Mouse (Mus musculus) spleen, adult 2 months (tissue): ENCODE measurements around the gene Calhm3. TPM values are rescaled to one million over a fixed set of nuclear protein-coding genes. Genes with fewer than 3 reads are reported as not detected.

Source experiments
- DNase-seq, 2 experiments: peaks; one replicate each; pipeline versions ENCODE4 v3.0.0 to v3.0.0-alpha.2; 2012 to 2021; ENCODE audit warnings: low spot score in 2 of 2, low read depth in 1 of 2
- H3K27ac ChIP-seq: fragments of 200-500 bp; 2 replicates; pipeline ENCODE4 v1.5.1; 2012; ENCODE audit warnings: low read length, inconsistent platforms; ENCODE audit not compliant: insufficient read depth
- H3K27me3 ChIP-seq: fragments of 200-500 bp; 2 replicates; pipeline ENCODE4 v1.6.1; 2012; ENCODE audit warnings: mild to moderate bottlenecking, moderate library complexity, low read length, inconsistent platforms; ENCODE audit not compliant: control insufficient read depth, insufficient read depth
- H3K36me3 ChIP-seq: fragments of 200-500 bp; 2 replicates; pipeline ENCODE4 v1.6.1; 2012; ENCODE audit warnings: mild to moderate bottlenecking, low read length, inconsistent platforms; ENCODE audit not compliant: control insufficient read depth, insufficient read depth
- H3K4me1 ChIP-seq: fragments of 200-500 bp; 2 replicates; pipeline ENCODE4 v1.6.1; 2011; ENCODE audit warnings: inconsistent platforms; ENCODE audit not compliant: control insufficient read depth, insufficient read depth, insufficient read length
- H3K4me3 ChIP-seq: fragments of 200-500 bp; 2 replicates; pipeline ENCODE4 v1.5.1; 2011; ENCODE audit warnings: mild to moderate bottlenecking, inconsistent platforms; ENCODE audit not compliant: insufficient read depth, insufficient read length; ENCODE audit errors: extremely low read depth
- CTCF ChIP-seq: fragments of 200-500 bp; IDR thresholded peaks from 2 replicates; pipeline ENCODE4 v1.5.1; 2011; ENCODE audit warnings: mild to moderate bottlenecking, inconsistent platforms; ENCODE audit not compliant: insufficient read depth, insufficient read length, insufficient replicate concordance; ENCODE audit errors: extremely low read depth
- POLR2A ChIP-seq: fragments of 200-500 bp; IDR thresholded peaks from 2 replicates; pipeline ENCODE4 v1.6.1; 2011; ENCODE audit warnings: low read depth, low read length, inconsistent platforms
- WGBS: fragments of 180-500 bp; shearing (Covaris S2); methylation state at CpG from one replicate; pipeline ENCODE4 v1.1.7; 2018; 5-methylcytosine and 5-hydroxymethylcytosine counted together
- polyA plus RNA-seq: library from polyadenylated mRNA; depleted of rRNA; stranded (reverse); fragments of >200 nt; gene quantifications from 2 replicates; pipeline ENCODE4 v1.2.3, GENCODE M21; 2012

The Calhm3 gene
- polyA plus RNA-seq, 1 experiment: not detected

- no peaks in the 10 kb centered on the region for H3K36me3 ChIP-seq
- H3K27ac ChIP-seq: no peak overlapping the region
- no peak for DNase-seq
- peak overlapping the region; percentile 35; the same call in 1 of the 2 replicates for H3K4me3 ChIP-seq
- H3K27me3 ChIP-seq: peaks cover 23% of the 10 kb centered on the region
- TF ChIP-seq CTCF (no peak), POLR2A (no peak)
- WGBS: 4% methylated on average over 41 of the region's 42 CpGs
- peaks cover 4% of the 10 kb centered on the region for H3K4me1 ChIP-seq
Observed at GRCm38 (mm10) chr19:47179272-47179809, 21.8 kb upstream of the Calhm3 start.

DNA sequence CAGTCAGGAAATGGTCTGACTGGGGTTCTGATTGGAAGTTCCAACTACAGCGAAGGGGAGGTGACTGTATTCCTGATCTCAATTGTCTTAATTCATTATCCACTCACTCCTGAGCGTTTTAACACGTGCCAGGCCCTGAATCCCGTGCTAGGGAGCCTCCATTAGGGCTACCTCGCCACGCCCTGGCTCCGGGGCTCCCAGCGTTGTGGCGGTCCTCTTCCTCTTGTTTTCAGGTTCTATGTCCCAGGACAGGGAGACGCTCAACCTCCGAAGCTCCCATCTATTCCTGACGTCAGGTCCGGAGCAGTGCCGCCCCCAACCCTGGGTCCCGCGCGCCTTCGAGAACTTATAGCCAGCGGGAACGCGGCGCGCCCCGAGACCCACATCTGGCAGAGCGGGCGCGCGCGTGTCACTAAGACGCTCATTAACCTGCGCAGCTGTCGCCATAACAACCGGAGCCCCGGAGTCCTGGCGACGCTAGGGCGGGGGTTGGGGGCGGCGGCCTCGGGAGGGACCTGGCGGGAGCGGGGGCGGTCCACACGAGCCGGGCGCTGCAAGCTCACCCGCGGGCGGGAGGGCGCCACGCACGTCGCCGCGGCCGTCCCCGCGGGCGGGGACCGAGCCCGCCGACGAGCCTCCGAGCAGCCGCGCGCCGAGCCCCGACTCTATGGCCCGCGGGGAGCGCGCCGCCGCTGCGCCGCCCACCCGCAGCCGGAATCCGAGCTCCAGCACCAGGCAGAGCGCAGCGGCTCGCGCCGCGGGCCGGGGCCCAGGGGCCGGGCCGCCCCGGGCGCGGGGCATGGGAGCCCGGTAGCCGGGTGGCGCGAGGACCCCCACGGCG lies 21.1 kb upstream of the Calhm3 start, which contains the start of gene Neurl1a:
Neurl1a (plus strand) TSS at position 390 of the 841 bp plus-strand sequence.
- H3K27me3 ChIP-seq: peaks cover 23% of the 10 kb centered on the region
- WGBS: under 1% methylated on average over 96 of the region's 98 CpGs

DNA sequence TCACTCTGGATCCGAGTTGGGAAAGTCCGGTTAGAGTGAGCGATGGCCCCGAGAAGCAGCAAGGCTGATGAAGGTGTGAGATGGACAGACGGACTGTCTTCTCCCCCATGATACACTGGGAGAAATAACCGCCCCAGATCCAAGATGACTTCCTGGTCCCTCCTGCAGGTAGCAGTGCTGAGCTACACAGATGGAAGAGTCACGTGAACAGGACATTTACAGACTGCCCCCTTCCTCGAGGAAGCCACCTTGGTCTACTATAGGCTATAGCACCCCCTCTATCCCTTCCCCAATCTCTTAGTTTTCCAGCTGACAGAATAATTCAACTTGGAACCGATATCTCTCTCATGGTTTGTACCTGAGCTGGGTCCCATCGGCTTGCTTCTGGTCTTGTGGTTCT lies 20.4 kb upstream of the Calhm3 start:
- Histone ChIP-seq H3K27ac (no peak overlapping the region), H3K4me1 (peaks cover 4% of the 10 kb centered on the region), H3K4me3 (no peak overlapping the region), H3K36me3 (no peaks in the 10 kb centered on the region), H3K27me3 (peaks cover 23% of the 10 kb centered on the region)
- DNase-seq: no peak
- WGBS: 34% methylated on average over 10 of the region's 10 CpGs
- TF ChIP-seq POLR2A (no peak), CTCF (no peak)

More for the DNA sequence above, 21.1 kb upstream of the Calhm3 start, which contains the start of gene Neurl1a:
- no peak for DNase-seq
- no peak for TF ChIP-seq CTCF
- TF ChIP-seq POLR2A: no peak
- Histone ChIP-seq H3K36me3 (no peaks in the 10 kb centered on the region), H3K4me3 (peak within 1 kb of the TSS; percentile 50), H3K4me1 (peaks cover 4% of the 10 kb centered on the region), H3K27ac (no peak within 1 kb of the TSS)

- peaks cover 4% of the 10 kb centered on the region for H3K4me1 ChIP-seq
- no peak for TF ChIP-seq POLR2A
- no peak for TF ChIP-seq CTCF
- no peaks in the 10 kb centered on the region for H3K36me3 ChIP-seq
- H3K27ac ChIP-seq: no peak overlapping the region
- WGBS: 84% methylated on average over 2 of the region's 2 CpGs
- H3K27me3 ChIP-seq: peaks cover 22% of the 10 kb centered on the region
- H3K4me3 ChIP-seq: no peak overlapping the region
- DNase-seq: no peak
Observed at GRCm38 (mm10) chr19:47176916-47177505, 19.4 kb upstream of the Calhm3 start.

DNA sequence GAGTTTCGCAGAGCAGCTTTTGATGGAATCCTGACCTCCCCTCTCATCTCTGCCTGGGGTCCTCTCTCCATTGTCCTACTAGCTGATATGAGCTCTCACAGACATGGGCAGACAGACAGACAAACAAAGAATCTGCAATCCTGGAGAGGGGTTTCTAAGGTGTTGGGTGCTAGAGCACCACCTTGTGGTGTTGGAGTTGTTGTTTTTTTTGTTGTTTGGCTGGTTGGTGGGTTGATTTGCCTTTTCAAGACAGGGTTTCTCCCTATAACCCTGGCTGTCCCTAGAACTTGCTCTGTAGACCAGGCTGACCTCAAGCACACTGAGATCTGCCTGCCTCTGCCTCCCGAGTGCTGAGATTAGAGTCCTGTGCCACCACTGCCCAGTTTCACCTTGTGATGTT lies 17.9 kb upstream of the Calhm3 start:
- 68% methylated on average over 2 of the region's 2 CpGs for WGBS

GRCm38 (mm10) chr19:47174515-47174914 lies 17.0 kb upstream of the Calhm3 start:
- peaks cover 15% of the 10 kb centered on the region for H3K27me3 ChIP-seq
- H3K4me3 ChIP-seq: no peak overlapping the region
- DNase-seq: no peak
- 50% methylated on average over 3 of the region's 3 CpGs for WGBS
- TF ChIP-seq CTCF (peak; percentile 31; the same call in 1 of the 2 replicates), POLR2A (no peak)
- no peaks in the 10 kb centered on the region for H3K36me3 ChIP-seq
- H3K4me1 ChIP-seq: peaks cover 4% of the 10 kb centered on the region
- H3K27ac ChIP-seq: no peak overlapping the region

More for the DNA sequence above, 17.9 kb upstream of the Calhm3 start:
- no peak overlapping the region for H3K4me3 ChIP-seq
- H3K36me3 ChIP-seq: no peaks in the 10 kb centered on the region
- peaks cover 22% of the 10 kb centered on the region for H3K27me3 ChIP-seq
- H3K27ac ChIP-seq: no peak overlapping the region
- TF ChIP-seq POLR2A: no peak
- TF ChIP-seq CTCF: no peak
- H3K4me1 ChIP-seq: peaks cover 4% of the 10 kb centered on the region
- no peak for DNase-seq

- TF ChIP-seq POLR2A: no peak
- TF ChIP-seq CTCF: peak; percentile 72; the same call in 1 of the 2 replicates
- peak; percentile 55 to 84 for DNase-seq
- Histone ChIP-seq H3K4me3 (no peak overlapping the region), H3K36me3 (no peaks in the 10 kb centered on the region), H3K27me3 (no peaks in the 10 kb centered on the region), H3K4me1 (no peaks in the 10 kb centered on the region), H3K27ac (no peak overlapping the region)
- WGBS: 18% methylated on average over 11 of the region's 11 CpGs
Observed at GRCm38 (mm10) chr19:47168793-47169412, 11.3 kb upstream of the Calhm3 start.
